Mouse (Mus musculus) MEL (cell line): Measurements from ENCODE around the gene Utf1. TPM values are rescaled to one million over a fixed set of nuclear protein-coding genes. Genes with fewer than 3 reads are reported as not detected.

Source experiments
- DNase-seq: peaks from one replicate; pipeline ENCODE4 v3.0.0; 2011; ENCODE audit warnings: low read depth, low spot score
- H3K27ac ChIP-seq: 2 replicates; pipeline ENCODE4 v1.5.1; 2012; ENCODE audit warnings: low read depth, mild to moderate bottlenecking, control low read depth, low read length, moderate library complexity; ENCODE audit not compliant: control insufficient read depth
- H3K27me3 ChIP-seq, 2 experiments: fragments of 150-350 bp in 1 of 2; sonication (generic) in 1 of 2; 2 replicates each; pipeline ENCODE4 v1.6.1; 2012; ENCODE audit warnings: low read length in 2 of 2, mild to moderate bottlenecking in 2 of 2, improper control_type of control experiment in 1 of 2, moderate library complexity in 1 of 2; ENCODE audit not compliant: insufficient read depth in 2 of 2, control insufficient read depth in 1 of 2
- H3K36me3 ChIP-seq, 2 experiments: 2 replicates each; pipeline ENCODE4 v1.6.1; 2012 to 2014; ENCODE audit warnings: low read length in 2 of 2, improper control_type of control experiment in 1 of 2, inconsistent platforms in 1 of 2, mild to moderate bottlenecking in 1 of 2; ENCODE audit not compliant: insufficient read depth in 2 of 2, control insufficient read depth in 1 of 2
- H3K4me1 ChIP-seq, 2 experiments: fragments of 150-350 bp in 1 of 2; sonication (generic) in 1 of 2; 2 replicates each; pipeline ENCODE4 v1.6.1; 2012; ENCODE audit warnings: low read length in 2 of 2, improper control_type of control experiment in 1 of 2, mild to moderate bottlenecking in 1 of 2; ENCODE audit not compliant: insufficient read depth in 2 of 2, control insufficient read depth in 1 of 2
- H3K4me3 ChIP-seq, 2 experiments: fragments of 150-350 bp in 1 of 2; sonication (generic) in 1 of 2; 2 replicates each; pipeline ENCODE4 v1.5.1; 2012; ENCODE audit warnings: low read depth in 2 of 2, low read length in 2 of 2, mild to moderate bottlenecking in 2 of 2, moderate library complexity in 2 of 2, control low read depth in 1 of 2, improper control_type of control experiment in 1 of 2; ENCODE audit not compliant: control insufficient read depth in 1 of 2, insufficient read depth in 1 of 2
- H3K79me2 ChIP-seq: 2 replicates; pipeline ENCODE4 v1.6.1; 2012; ENCODE audit warnings: mild to moderate bottlenecking, low read length, moderate library complexity; ENCODE audit not compliant: control insufficient read depth, poor library complexity, insufficient read depth
- H3K9ac ChIP-seq: 2 replicates; pipeline ENCODE4 v1.6.1; 2012; ENCODE audit warnings: low read depth, mild to moderate bottlenecking, control low read depth, low read length, moderate library complexity; ENCODE audit not compliant: control insufficient read depth, poor library complexity, severe bottlenecking
- H3K9me3 ChIP-seq: fragments of 150-350 bp; sonication (generic); replicated peaks from 2 replicates; pipeline ENCODE4 v1.6.1; 2012; ENCODE audit warnings: mild to moderate bottlenecking, low read length, improper control_type of control experiment, moderate library complexity; ENCODE audit not compliant: insufficient read depth
- E2F4 ChIP-seq: IDR thresholded peaks from 2 replicates; pipeline ENCODE4 v1.6.1; 2011; ENCODE audit warnings: low read depth, low read length, improper control_type of control experiment, borderline replicate concordance
- ETS1 ChIP-seq: IDR thresholded peaks from 2 replicates; pipeline ENCODE4 v1.6.1; 2012; ENCODE audit warnings: low read depth, mild to moderate bottlenecking, inconsistent platforms, low read length, improper control_type of control experiment, moderate library complexity
- GATA1 ChIP-seq: IDR thresholded peaks from 2 replicates; pipeline ENCODE4 v1.6.1; 2011; ENCODE audit warnings: low read depth, low read length, improper control_type of control experiment
- KAT2A ChIP-seq: conservative IDR thresholded peaks from 2 replicates; pipeline ENCODE4 v1.6.1; 2012; ENCODE audit warnings: low read depth, low read length, improper control_type of control experiment, inconsistent platforms
- MAFK ChIP-seq: IDR thresholded peaks from 2 replicates; pipeline ENCODE4 v1.6.1; 2011; ENCODE audit warnings: low read depth, mild to moderate bottlenecking, low read length, improper control_type of control experiment, borderline replicate concordance
- MYC ChIP-seq: IDR thresholded peaks from 2 replicates; pipeline ENCODE4 v1.6.1; 2011; ENCODE audit warnings: low read depth, mild to moderate bottlenecking, low read length, improper control_type of control experiment, moderate library complexity
- NELFE ChIP-seq: IDR thresholded peaks from 2 replicates; pipeline ENCODE4 v1.6.1; 2011; ENCODE audit warnings: low read depth, low read length, improper control_type of control experiment
- POLR2AphosphoS2 ChIP-seq: IDR thresholded peaks from 2 replicates; pipeline ENCODE4 v1.6.1; 2011; ENCODE audit warnings: low read length, improper control_type of control experiment
- POLR2AphosphoS5 ChIP-seq: IDR thresholded peaks from 2 replicates; pipeline ENCODE4 v1.6.1; 2012; ENCODE audit warnings: low read depth, borderline replicate concordance, mild to moderate bottlenecking, inconsistent platforms, low read length, moderate library complexity, mixed read lengths
- RCOR1 ChIP-seq: IDR thresholded peaks from 2 replicates; pipeline ENCODE4 v1.6.1; 2012; ENCODE audit warnings: low read depth, mild to moderate bottlenecking, inconsistent platforms, low read length, improper control_type of control experiment
- SIN3A ChIP-seq: IDR thresholded peaks from 2 replicates; pipeline ENCODE4 v1.6.1; 2012; ENCODE audit warnings: low read length, improper control_type of control experiment, inconsistent platforms
- TBP ChIP-seq: IDR thresholded peaks from 2 replicates; pipeline ENCODE4 v1.8.0; 2011; ENCODE audit warnings: low read depth, low read length, improper control_type of control experiment
- UBTF ChIP-seq: IDR thresholded peaks from 2 replicates; pipeline ENCODE4 v1.6.1; 2012; ENCODE audit warnings: low read depth, mild to moderate bottlenecking, inconsistent platforms, low read length, improper control_type of control experiment, moderate library complexity, borderline replicate concordance; ENCODE audit not compliant: insufficient read depth
- ZNF384 ChIP-seq: IDR thresholded peaks from 2 replicates; pipeline ENCODE4 v1.6.1; 2012; ENCODE audit warnings: low read depth, mild to moderate bottlenecking, inconsistent platforms, low read length, improper control_type of control experiment
- polyA plus RNA-seq, 2 experiments: library from polyadenylated mRNA; stranded (reverse) in 1 of 2; unstranded in 1 of 2; fragments of >175 nt in 1 of 2; fragments of >200 nt in 1 of 2; gene quantifications; 2 replicates each; pipeline versions ENCODE4 v1.2.1 to v1.2.4; 2012; ENCODE audit warnings: low replicate concordance in 2 of 2, low read depth in 1 of 2; ENCODE audit not compliant: insufficient read length in 2 of 2, insufficient read depth in 1 of 2, missing spikeins in 1 of 2
- total RNA-seq: library from RNA; depleted of rRNA; stranded (reverse); fragments of 300-350 nt; gene quantifications from 2 replicates; pipeline ENCODE4 v1.2.3, GENCODE M21; 2012

The Utf1 gene
- total and polyA plus RNA-seq, 3 experiments, result not detected

DNA sequence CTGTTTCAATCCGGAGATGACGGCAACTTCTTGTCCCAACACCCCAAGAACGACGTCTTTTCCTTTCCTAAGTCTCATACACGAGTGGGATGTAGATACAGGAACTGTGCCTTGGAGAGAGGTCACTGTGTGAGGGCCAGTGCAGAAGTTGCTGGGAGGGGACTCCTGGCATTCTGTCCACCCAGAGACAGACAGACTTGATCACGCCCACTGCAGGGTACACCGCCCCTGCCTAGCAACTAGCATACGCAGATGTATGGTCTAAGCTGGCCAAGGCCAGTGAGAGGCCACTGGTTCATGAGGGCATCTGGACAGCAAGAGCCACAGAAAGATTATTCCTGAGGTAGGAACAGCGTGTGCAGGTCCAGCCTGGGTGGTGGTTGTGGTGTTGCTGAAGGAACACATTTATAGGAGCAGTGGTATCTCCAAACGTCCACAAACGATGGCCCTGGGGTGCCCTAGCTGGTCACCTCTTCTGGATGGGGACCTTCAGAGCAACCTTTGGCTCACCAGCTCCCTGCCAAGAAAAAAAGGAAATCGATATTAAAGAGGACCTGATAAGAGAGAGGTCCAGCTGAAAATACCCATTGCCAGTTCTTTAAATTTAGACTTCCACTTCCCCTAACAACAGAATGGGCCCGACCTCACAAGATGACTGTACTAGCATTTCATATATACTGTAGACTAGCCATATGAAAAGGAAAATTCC is 35.6 kb downstream of the Utf1 start:
- H3K4me1 ChIP-seq, result peaks cover 0 to 19% of the 10 kb centered on the region in 2 experiments; a peak in 2 of 4 replicates
- H3K9ac ChIP-seq, result no peak overlapping the region
- H3K79me2 ChIP-seq, result no peaks in the 10 kb centered on the region
- no peaks in the 10 kb centered on the region for H3K9me3 ChIP-seq
- no peak for TF ChIP-seq RCOR1
- TF ChIP-seq ZNF384, result no peak
- no peak; the same call in none of the 2 replicates for TF ChIP-seq SIN3A
- TF ChIP-seq E2F4, result no peak
- no peak for TF ChIP-seq UBTF
- no peak for TF ChIP-seq POLR2AphosphoS5
- TF ChIP-seq TBP, result no peak
- TF ChIP-seq MAFK, result no peak
- TF ChIP-seq ETS1, result 0 out of 2 replicates have a peak, but pooled peaks have one; percentile 17
- TF ChIP-seq KAT2A, result no peak
- TF ChIP-seq GATA1, result peak; percentile 42; the same call in 1 of the 2 replicates
- no peak for TF ChIP-seq POLR2AphosphoS2
- no peak for TF ChIP-seq MYC
- no peak for TF ChIP-seq NELFE
- peak; percentile 33 for DNase-seq
- H3K36me3 ChIP-seq, result peaks cover 0 to 6% of the 10 kb centered on the region in 2 experiments; a peak in 2 of 4 replicates
- H3K27ac ChIP-seq, result no peak overlapping the region
- peak overlapping the region; percentile 40 to 46 for H3K4me3 ChIP-seq
- H3K27me3 ChIP-seq, result no peaks in the 10 kb centered on the region

DNA sequence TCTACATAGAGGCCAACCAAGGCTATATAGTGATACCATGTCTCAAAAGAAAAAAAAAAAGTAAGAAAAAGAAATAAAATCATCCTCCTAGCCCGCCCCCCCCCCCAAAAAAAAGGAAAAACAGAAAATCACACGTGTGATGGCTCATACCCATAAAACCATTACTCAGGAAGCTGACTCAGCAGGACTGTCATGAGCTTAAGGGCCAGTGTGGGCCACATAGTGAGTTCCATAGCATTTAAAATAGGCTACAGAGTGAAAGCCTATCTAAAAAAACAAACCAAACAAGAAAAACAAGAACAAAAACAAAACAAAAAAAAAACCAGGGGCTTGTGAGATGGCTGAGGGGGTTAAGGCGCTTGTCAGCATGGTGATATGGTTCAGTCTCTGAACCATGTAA is 37.2 kb downstream of the Utf1 start:
- peaks cover 0 to 6% of the 10 kb centered on the region in 2 experiments; a peak in 2 of 4 replicates for H3K36me3 ChIP-seq
- H3K79me2 ChIP-seq, result no peaks in the 10 kb centered on the region
- no peaks in the 10 kb centered on the region for H3K9me3 ChIP-seq
- DNase-seq, result no peak
- no peaks in the 10 kb centered on the region for H3K27me3 ChIP-seq
- H3K4me1 ChIP-seq, result peaks cover 0 to 13% of the 10 kb centered on the region in 2 experiments; a peak in 2 of 4 replicates
- no peak overlapping the region for H3K9ac ChIP-seq
- no peak overlapping the region for H3K27ac ChIP-seq
- TF ChIP-seq MAFK, result peak; percentile 63; the same call in 1 of the 2 replicates
- TF ChIP-seq TBP, result no peak
- H3K4me3 ChIP-seq, result no peak overlapping the region
